Mouse (Mus musculus) adrenal gland, postnatal 4 days (tissue): Measurements from ENCODE around the gene Dusp15. TPM values are rescaled to one million over a fixed set of nuclear protein-coding genes. Genes with fewer than 3 reads are reported as not detected.

Source experiments
- DNase-seq, 2 experiments: peaks; one replicate each; pipeline ENCODE4 v3.0.0; 2021 to 2022; ENCODE audit warnings: low spot score in 2 of 2, mixed read lengths in 2 of 2
- total RNA-seq, 2 experiments: library from RNA; stranded (reverse); gene quantifications; 2 replicates each; pipeline ENCODE4 v1.2.3; 2021

Gene Dusp15
- total RNA-seq, 2 experiments from 2014 or later: 3.2 to 6.0 TPM

DNA sequence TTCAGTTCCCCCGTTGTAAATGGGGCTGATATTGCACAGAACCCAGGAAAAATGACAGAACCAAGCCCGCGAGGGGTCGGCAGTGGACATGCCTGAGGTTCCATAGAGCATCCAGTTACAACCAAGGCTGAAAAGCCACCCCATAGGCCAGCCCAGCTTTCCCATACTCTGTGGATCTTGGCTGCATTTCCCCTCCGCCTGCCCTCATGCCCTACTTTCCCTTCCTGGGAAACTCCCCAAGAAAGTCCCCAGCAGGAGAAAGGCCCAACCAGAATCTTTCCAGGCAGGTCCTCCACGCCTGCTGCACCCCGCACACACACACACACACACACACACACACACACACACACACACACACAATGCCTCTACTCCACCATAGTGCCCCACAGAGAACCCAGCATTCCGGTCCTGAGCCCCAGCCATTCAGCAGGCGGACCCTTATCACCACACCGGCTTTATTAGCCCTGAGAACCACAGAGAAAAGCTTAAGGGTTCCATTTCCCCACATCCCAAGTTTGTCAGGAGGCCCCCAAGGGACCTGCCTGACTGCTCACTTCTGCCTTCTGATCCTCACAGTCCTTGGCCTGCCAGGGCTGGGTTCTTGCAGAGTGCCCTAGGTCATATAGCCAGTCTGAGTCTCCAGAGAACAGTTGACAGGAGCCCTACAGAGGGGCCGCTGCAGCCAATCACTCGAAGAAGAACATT is 19.9 kb downstream of the Dusp15 start:
- no peak for DNase-seq

DNA sequence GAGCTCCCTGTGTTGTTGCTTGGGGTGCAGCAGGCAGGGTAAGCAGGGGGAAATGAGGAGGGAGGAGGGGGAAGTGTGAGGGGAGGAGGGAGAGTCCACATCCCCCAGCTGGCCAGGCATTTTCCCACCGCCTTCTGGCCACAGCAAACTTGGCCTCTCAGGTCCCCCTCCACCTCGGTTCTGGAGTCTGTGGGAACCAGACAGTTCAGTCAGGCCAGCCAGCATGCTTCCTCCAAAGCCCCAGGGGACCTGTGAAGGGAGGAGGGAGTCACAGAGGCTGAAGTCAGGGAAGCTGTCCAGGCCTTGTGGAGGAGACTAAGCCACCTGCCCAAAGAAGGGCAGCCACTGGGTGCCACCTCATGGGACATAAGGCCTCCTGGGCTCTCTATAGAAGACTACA is 21.2 kb downstream of the Dusp15 start:
- DNase-seq: no peak

DNA sequence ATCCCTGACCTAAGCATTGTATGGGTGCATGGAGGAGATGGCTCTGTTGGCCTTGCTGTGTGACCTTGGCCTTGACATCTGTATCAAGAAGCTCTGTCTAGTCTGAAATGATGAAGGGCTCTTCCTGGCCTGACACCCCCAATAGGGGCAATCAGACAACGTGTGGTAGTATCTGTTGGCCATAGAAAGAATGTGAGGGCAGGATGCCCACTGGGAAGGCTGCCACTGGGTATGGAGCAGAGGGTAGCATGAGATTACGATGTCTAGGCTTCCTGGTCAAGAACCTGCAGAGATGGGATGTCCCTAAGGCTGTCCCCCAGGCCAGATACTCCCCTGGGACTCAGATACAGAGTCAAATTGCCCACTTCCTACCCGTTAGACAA is 22.5 kb downstream of the Dusp15 start:
- no peak for DNase-seq

- no peak for DNase-seq
Observed at GRCm38 (mm10) chr2:152928219-152928987, 23.1 kb downstream of the Dusp15 start.

DNA sequence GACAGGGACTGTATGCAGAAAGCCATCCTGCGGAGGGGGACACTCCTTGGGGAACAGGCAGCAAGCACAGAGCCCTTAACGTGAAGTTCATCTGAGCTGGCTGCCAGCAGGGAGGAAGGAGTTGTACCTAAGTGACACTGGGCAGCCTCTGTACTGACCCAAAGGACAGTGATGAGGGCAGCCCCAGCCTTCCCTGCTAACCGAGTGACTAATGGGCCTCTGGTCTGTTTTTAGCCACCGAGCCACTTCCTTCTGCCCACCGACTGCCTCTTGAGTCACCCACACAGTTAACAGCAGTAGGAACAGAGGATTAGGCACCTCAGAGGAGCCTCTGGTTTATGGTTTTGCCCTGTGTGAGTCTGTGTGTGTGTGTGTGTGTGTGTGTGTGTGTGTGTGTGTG is 24.1 kb downstream of the Dusp15 start:
- no peak for DNase-seq

DNA sequence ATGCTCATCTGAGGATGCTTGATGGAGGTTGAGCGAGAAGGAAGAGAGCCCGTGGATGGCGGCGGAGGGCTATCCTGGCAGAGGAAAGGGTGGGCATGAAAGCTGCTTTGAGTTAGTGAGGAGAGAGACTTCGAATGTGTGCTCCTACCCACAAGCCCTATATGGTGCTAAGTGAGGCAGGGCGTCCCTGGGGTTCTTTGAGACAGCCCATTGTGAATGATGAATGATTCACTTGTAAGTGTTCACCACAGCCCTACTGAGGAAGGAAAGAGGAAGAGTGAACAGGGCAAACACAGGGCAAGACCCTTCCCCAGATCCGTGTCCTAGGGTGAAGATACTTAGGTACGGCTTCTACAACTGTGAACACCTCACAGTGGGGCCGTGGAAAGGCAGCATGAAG is 24.6 kb downstream of the Dusp15 start:
- no peak for DNase-seq

GRCm38 (mm10) chr2:152925189-152925872 is 26.2 kb downstream of the Dusp15 start:
- DNase-seq: peak in 1 of 2 experiments; percentile 55

GRCm38 (mm10) chr2:152924543-152924942 is 27.0 kb downstream of the Dusp15 start:
- no peak for DNase-seq

DNA sequence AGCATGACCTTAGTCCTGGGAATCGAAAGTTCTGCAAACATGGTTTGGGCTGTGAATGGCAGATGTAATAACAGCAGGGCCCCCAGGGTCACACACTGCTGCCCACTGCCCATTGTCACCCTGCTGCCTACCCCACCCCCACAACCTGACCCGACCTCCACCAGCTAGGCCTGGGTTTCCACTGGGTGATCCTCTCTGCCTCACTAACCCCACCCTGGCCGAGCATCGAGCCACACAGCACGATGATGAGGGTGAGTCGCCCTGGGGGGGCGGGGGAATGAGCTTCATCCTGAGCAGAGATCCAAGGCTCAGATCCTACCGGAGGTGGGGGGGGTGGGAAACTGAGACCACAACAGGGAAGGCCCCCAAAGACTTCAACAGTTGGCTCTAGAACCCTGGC is 27.4 kb downstream of the Dusp15 start:
- DNase-seq: no peak

DNA sequence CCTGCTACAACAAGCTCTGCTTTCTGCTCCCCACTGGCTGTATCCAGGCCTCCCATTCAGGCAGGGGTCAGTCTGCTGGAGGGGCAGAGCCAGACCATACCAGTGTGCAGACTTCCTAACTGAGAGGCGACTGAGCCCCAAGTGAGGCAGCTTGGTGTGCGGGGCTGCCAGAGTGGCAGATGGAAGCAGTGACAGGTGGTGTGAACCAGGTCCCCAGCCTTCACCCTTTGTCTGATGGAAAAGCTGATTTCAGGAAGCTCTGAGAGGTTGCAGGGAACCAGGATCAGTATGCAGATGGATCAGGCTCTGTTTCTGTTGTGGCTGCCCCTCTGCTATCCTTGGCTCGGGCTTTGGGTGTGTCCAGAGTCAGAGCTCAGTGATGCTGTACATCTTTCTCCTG is 27.9 kb downstream of the Dusp15 start:
- DNase-seq: no peak

GRCm38 (mm10) chr2:152922376-152922775 is 29.1 kb downstream of the Dusp15 start:
- DNase-seq: no peak

GRCm38 (mm10) chr2:152917671-152918070 is 33.8 kb downstream of the Dusp15 start:
- no peak for DNase-seq

GRCm38 (mm10) chr2:152916111-152916510 is 35.4 kb downstream of the Dusp15 start:
- DNase-seq: no peak

DNA sequence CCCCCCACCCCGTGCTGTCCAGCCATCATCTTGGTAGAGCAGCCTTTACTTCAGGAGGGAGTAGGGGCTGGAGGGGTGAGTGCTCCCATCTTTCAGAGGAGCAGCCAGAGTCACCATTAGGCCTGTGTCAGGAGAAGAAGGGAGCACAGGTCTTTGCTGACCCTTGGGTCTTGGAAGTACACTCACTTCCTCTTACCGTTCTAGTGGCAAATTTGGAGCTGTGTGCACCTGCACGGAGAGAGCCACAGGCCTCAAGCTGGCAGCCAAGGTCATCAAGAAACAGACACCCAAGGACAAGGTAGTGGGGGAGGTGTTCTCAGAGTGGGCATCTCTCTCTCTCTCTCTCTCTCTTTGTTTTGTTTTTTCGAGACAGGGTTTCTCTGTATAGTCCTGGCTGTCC is 36.0 kb downstream of the Dusp15 start:
- no peak for DNase-seq

- DNase-seq: peak; percentile 70 to 85
Observed at GRCm38 (mm10) chr2:152914310-152915120, 37.0 kb downstream of the Dusp15 start.

GRCm38 (mm10) chr2:152913471-152913870 is 38.0 kb downstream of the Dusp15 start:
- no peak for DNase-seq

DNA sequence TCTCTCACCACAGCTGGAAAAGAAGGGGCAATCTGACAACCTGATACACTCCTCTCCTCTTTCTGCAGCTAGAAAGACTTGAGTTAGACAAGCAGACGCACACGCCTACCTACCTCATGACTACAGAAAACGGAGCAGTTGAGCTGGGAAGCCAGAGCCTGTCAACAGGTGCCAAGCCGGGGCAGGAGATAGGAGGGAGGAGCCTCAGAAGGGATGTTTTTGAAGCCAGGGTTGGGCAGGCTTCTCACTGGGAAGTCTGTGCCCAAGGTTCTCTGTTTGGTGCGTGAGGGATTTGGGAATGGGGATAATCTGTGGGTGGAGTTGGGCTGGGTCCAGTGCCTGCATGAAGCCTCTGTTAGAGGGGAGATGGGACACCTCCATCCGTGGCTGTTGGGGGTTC is 40.1 kb downstream of the Dusp15 start:
- DNase-seq: no peak

GRCm38 (mm10) chr2:152911031-152911430 is 40.5 kb downstream of the Dusp15 start, which contains the start of gene Mylk2:
TSS of gene Mylk2 (plus strand) at chr2:152911352.
- no peak for DNase-seq

- DNase-seq: no peak
Observed at GRCm38 (mm10) chr2:152909848-152910247, 41.6 kb downstream of the Dusp15 start.

- no peak for DNase-seq
Observed at GRCm38 (mm10) chr2:152907114-152907943, 44.2 kb downstream of the Dusp15 start.
